Mouse (Mus musculus): ENCODE data around the gene Itih5.
A peak's percentile ranks its signal among the peaks of the same experiment; 100 is the strongest.

Itih5 gene

GRCm38 (mm10) chr2:10153201-10154075 lies at the start of gene Itih5:
TSS of gene Itih5 (plus strand) at chr2:10153571.
- DNase-seq (ENCODE audit: low spot score) = peak; percentile 82

GRCm38 (mm10) chr2:10108535-10109189 lies 44.7 kb upstream of the Itih5 start:
- DNase-seq (ENCODE audit: low spot score) = no peak

GRCm38 (mm10) chr2:10118751-10119150 lies 34.6 kb upstream of the Itih5 start:
- DNase-seq (ENCODE audit: low spot score) = no peak

GRCm38 (mm10) chr2:10119276-10119675 lies 34.1 kb upstream of the Itih5 start:
- DNase-seq (ENCODE audit: low spot score) = no peak

GRCm38 (mm10) chr2:10121826-10122225 lies 31.5 kb upstream of the Itih5 start:
- no peak for DNase-seq (ENCODE audit: low spot score)

GRCm38 (mm10) chr2:10126122-10126521 lies 27.2 kb upstream of the Itih5 start:
- no peak for DNase-seq (ENCODE audit: low spot score)

- DNase-seq (ENCODE audit: low spot score) = no peak
These were observed 25.9 kb upstream of the Itih5 start for GRCm38 (mm10) chr2:10127471-10127870.

GRCm38 (mm10) chr2:10128571-10128970 lies 24.8 kb upstream of the Itih5 start:
- DNase-seq (ENCODE audit: low spot score) = no peak

- DNase-seq (ENCODE audit: low spot score) = no peak
These were observed 22.9 kb upstream of the Itih5 start for GRCm38 (mm10) chr2:10130341-10130990.

- DNase-seq (ENCODE audit: low spot score) = no peak
These were observed 22.1 kb upstream of the Itih5 start, which contains the start of gene Itih2 for GRCm38 (mm10) chr2:10131296-10131695. TSS of gene Itih2 (minus strand) at chr2:10131396.

GRCm38 (mm10) chr2:10132128-10132527 lies 21.2 kb upstream of the Itih5 start:
- no peak for DNase-seq (ENCODE audit: low spot score)

GRCm38 (mm10) chr2:10133941-10134340 lies 19.4 kb upstream of the Itih5 start:
- no peak for DNase-seq (ENCODE audit: low spot score)

GRCm38 (mm10) chr2:10137320-10137719 lies 16.1 kb upstream of the Itih5 start:
- DNase-seq (ENCODE audit: low spot score) = no peak

- no peak for DNase-seq (ENCODE audit: low spot score)
These were observed 12.9 kb upstream of the Itih5 start for GRCm38 (mm10) chr2:10140456-10140855.

- peak; percentile 73 for DNase-seq (ENCODE audit: low spot score)
These were observed 10.6 kb upstream of the Itih5 start for GRCm38 (mm10) chr2:10142472-10143454.

GRCm38 (mm10) chr2:10145514-10145913 lies 7.9 kb upstream of the Itih5 start:
- DNase-seq (ENCODE audit: low spot score) = no peak

GRCm38 (mm10) chr2:10147176-10147575 lies 6.2 kb upstream of the Itih5 start:
- no peak for DNase-seq (ENCODE audit: low spot score)

- no peak for DNase-seq (ENCODE audit: low spot score)
These were observed 781 bp upstream of the Itih5 start for GRCm38 (mm10) chr2:10152590-10152989.

GRCm38 (mm10) chr2:10157184-10157583 lies 3.8 kb downstream of the Itih5 start:
- DNase-seq (ENCODE audit: low spot score) = no peak

GRCm38 (mm10) chr2:10162011-10162410 lies 8.6 kb downstream of the Itih5 start:
- no peak for DNase-seq (ENCODE audit: low spot score)

- DNase-seq (ENCODE audit: low spot score) = no peak
These were observed 13.3 kb downstream of the Itih5 start for GRCm38 (mm10) chr2:10166635-10167034.

GRCm38 (mm10) chr2:10167283-10167682 lies 13.9 kb downstream of the Itih5 start:
- DNase-seq (ENCODE audit: low spot score) = no peak
